Mouse (Mus musculus) kidney, adult 10 weeks (tissue): Measurements from ENCODE around the gene Mill2. TPM values are rescaled to one million over a fixed set of nuclear protein-coding genes. Genes with fewer than 3 reads are reported as not detected.

Experiments used
- polyA plus RNA-seq: library from polyadenylated mRNA; stranded (reverse); fragments of 350-450 nt; fragmentation: Illumina TruSeq; extraction: RNeasy Lipid Tissue Mini Kit (QIAGEN cat#74804); gene quantifications from one replicate; pipeline ENCODE4 v1.2.3, GENCODE M21; 2014; ENCODE audit warnings: low read depth, low replicate concordance

Mill2 gene
- 3.4 TPM for polyA plus RNA-seq

GRCm38 (mm10) chr7:18839865-18840264 lies at the start of gene Mill2:
Gene Mill2 (plus strand): TSS chr7:18839966.

GRCm38 (mm10) chr7:18798420-18798819 lies 41.3 kb upstream of the Mill2 start, which contains the start of gene Psg19:
Gene Psg19 (minus strand): TSS chr7:18798520.

GRCm38 (mm10) chr7:18821507-18821906 lies 18.3 kb upstream of the Mill2 start, which contains the start of gene Psg17:
Gene Psg17 (minus strand): TSS chr7:18821607.

GRCm38 (mm10) chr7:18871031-18871430 lies 31.3 kb downstream of the Mill2 start, which contains the start of gene Pglyrp1:
Gene Pglyrp1 (plus strand): TSS chr7:18871331.

GRCm38 (mm10) chr7:18910241-18910831 lies 70.6 kb downstream of the Mill2 start, which contains the start of gene Ccdc61:
Gene Ccdc61 (minus strand): TSS chr7:18910415.

Other genes starting within 250 kb of the Mill2 start
- not detected for gene Psg23, start 223.5 kb upstream of the Mill2 start, polyA plus RNA-seq
- not detected for gene Psg21, start 183.2 kb upstream of the Mill2 start, polyA plus RNA-seq
- gene Psg20, start 153.8 kb upstream of the Mill2 start, polyA plus RNA-seq = not detected
- gene Psg22, start 121.9 kb upstream of the Mill2 start, polyA plus RNA-seq = not detected
- not detected for gene Psg19, start 41.4 kb upstream of the Mill2 start, polyA plus RNA-seq
- not detected for gene Psg17, start 18.4 kb upstream of the Mill2 start, polyA plus RNA-seq
- gene Pglyrp1, start 31.4 kb downstream of the Mill2 start, polyA plus RNA-seq = not detected
- 0.53 TPM for gene Ccdc61, start 70.4 kb downstream of the Mill2 start, polyA plus RNA-seq
- 0.28 TPM for gene Nova2, start 85.9 kb downstream of the Mill2 start, polyA plus RNA-seq
- gene Nanos2, start 147.4 kb downstream of the Mill2 start, polyA plus RNA-seq = not detected
- 0.36 TPM for gene Mypop, start 151.3 kb downstream of the Mill2 start, polyA plus RNA-seq
- gene Irf2bp1, start 164.1 kb downstream of the Mill2 start, polyA plus RNA-seq = 0.97 TPM
- not detected for gene Foxa3, start 183.6 kb downstream of the Mill2 start, polyA plus RNA-seq
- 4.5 TPM for gene Sympk, start 184.4 kb downstream of the Mill2 start, polyA plus RNA-seq
- gene Rsph6a, start 214.7 kb downstream of the Mill2 start, polyA plus RNA-seq = not detected
- 1.1 TPM for gene Dmwd, start 236.3 kb downstream of the Mill2 start, polyA plus RNA-seq
- gene Dmpk, start 243.9 kb downstream of the Mill2 start, polyA plus RNA-seq = 0.57 TPM